Mouse (Mus musculus) hindbrain, postnatal 0 days (tissue): ENCODE measurements around the gene Cfap45. TPM values are rescaled to one million over a fixed set of nuclear protein-coding genes. Genes with fewer than 3 reads are reported as not detected.

Source experiments
- ATAC-seq: fragments of 200-750 bp; cut with Nextera tagmentation; 2 replicates; pipeline ENCODE4 v1.8.0; 2017; ENCODE audit warnings: mild to moderate bottlenecking, moderate TSS enrichment, moderate library complexity
- DNase-seq: peaks from one replicate; pipeline ENCODE4 v3.0.0-alpha.2; 2015; ENCODE audit warnings: low spot score
- H3K27ac ChIP-seq: fragments of 300-500 bp; sonication (generic); 2 replicates; pipeline ENCODE4 v1.5.1; 2014; ENCODE audit warnings: mild to moderate bottlenecking
- H3K27me3 ChIP-seq: fragments of 300-500 bp; sonication (generic); 2 replicates; pipeline ENCODE4 v1.6.1; 2014; ENCODE audit warnings: low read length, mixed read lengths; ENCODE audit not compliant: insufficient read depth
- H3K36me3 ChIP-seq: fragments of 300-500 bp; sonication (generic); 2 replicates; pipeline ENCODE4 v1.6.1; 2014; ENCODE audit warnings: low read length, mixed read lengths; ENCODE audit not compliant: insufficient read depth
- H3K4me1 ChIP-seq: fragments of 300-500 bp; sonication (generic); 2 replicates; pipeline ENCODE4 v1.6.1; 2014; ENCODE audit warnings: antibody characterized with exemption, low read length, mixed read lengths; ENCODE audit not compliant: insufficient read depth
- H3K4me2 ChIP-seq: fragments of 300-500 bp; sonication (generic); 2 replicates; pipeline ENCODE4 v1.6.1; 2014; ENCODE audit warnings: low read depth, mild to moderate bottlenecking, low read length, moderate library complexity, mixed read lengths
- H3K4me3 ChIP-seq: fragments of 300-500 bp; sonication (generic); 2 replicates; pipeline ENCODE4 v1.5.1; 2014; ENCODE audit warnings: low read length
- H3K9ac ChIP-seq: fragments of 300-500 bp; sonication (generic); replicated peaks from 2 replicates; pipeline ENCODE4 v1.6.1; 2014; ENCODE audit warnings: mild to moderate bottlenecking, low read length, moderate library complexity, mixed read lengths
- H3K9me3 ChIP-seq: fragments of 300-500 bp; sonication (generic); 2 replicates; pipeline ENCODE4 v1.6.1; 2016; ENCODE audit warnings: low read length, mixed read lengths
- CTCF ChIP-seq: IDR thresholded peaks from 2 replicates; pipeline ENCODE4 v1.5.1; 2016; ENCODE audit warnings: antibody characterized with exemption, control low read depth, low read depth
- WGBS: fragments of 180-500 bp; shearing (Covaris S2); extraction: QIAGEN DNeasy Blood & Tissue Kit; methylation state at CpG from one replicate; pipeline ENCODE4 v1.1.7; 2014; 5-methylcytosine and 5-hydroxymethylcytosine counted together
- polyA plus RNA-seq: library from polyadenylated mRNA; unstranded; fragments of >200 nt; fragmentation: Nextera tagmentation; extraction: Ambion mirVana; gene quantifications from 2 replicates; pipeline ENCODE4 v1.2.1, GENCODE M21; 2015
- total RNA-seq: library from RNA; depleted of rRNA; stranded (reverse); fragments of >200 nt; gene quantifications from 2 replicates; pipeline ENCODE4 v1.2.3, GENCODE M21; 2014

Gene Cfap45
- total and polyA plus RNA-seq, 2 experiments from 2014 or later = 1.2 to 3.7 TPM

GRCm38 (mm10) chr1:172507701-172508100 is 12.9 kb upstream of the Cfap45 start:
- Histone ChIP-seq H3K4me2 (no peak overlapping the region), H3K9ac (no peak overlapping the region), H3K36me3 (no peaks in the 10 kb centered on the region; the same call in 1 of the 2 replicates), H3K4me1 (peaks cover 6% of the 10 kb centered on the region; the same call in 1 of the 2 replicates), H3K4me3 (no peak overlapping the region), H3K27ac (no peak overlapping the region), H3K27me3 (no peaks in the 10 kb centered on the region), H3K9me3 (no peaks in the 10 kb centered on the region)
- ATAC-seq (no peak), DNase-seq (no peak)
- WGBS = 90% methylated on average over 3 of the region's 3 CpGs
- TF ChIP-seq CTCF = no peak

DNA sequence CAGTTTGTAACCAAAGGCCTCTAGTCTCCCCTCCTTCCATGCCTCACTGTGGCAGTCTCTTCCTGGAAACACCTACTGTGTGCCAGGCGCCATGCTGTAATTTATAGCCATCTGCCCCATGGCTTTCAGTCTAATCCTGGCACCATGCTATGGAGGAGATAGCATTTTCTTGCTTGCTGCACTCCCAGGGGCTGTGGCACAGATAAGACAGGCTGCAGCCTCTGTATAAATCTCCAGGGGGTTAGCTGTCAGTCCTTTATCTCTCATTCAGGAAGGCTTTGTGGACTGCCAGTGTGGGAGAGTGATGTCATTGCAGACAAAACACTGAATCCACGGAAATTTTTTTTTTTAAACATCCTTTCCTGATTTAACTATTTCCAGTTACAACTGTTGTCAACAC is 12.4 kb upstream of the Cfap45 start:
- no peak overlapping the region for H3K4me3 ChIP-seq
- WGBS = 48% methylated on average over 2 of the region's 2 CpGs
- ATAC-seq (no peak), DNase-seq (no peak)
- H3K4me1 ChIP-seq = peaks cover 4% of the 10 kb centered on the region
- H3K27me3 ChIP-seq = no peaks in the 10 kb centered on the region
- H3K27ac ChIP-seq = no peak overlapping the region
- no peaks in the 10 kb centered on the region for H3K9me3 ChIP-seq
- H3K4me2 ChIP-seq = no peak overlapping the region
- H3K9ac ChIP-seq = no peak overlapping the region
- no peaks in the 10 kb centered on the region; the same call in 1 of the 2 replicates for H3K36me3 ChIP-seq
- no peak for TF ChIP-seq CTCF

GRCm38 (mm10) chr1:172509235-172509634 is 11.4 kb upstream of the Cfap45 start:
- Histone ChIP-seq H3K9ac (no peak overlapping the region), H3K4me3 (no peak overlapping the region), H3K27me3 (no peaks in the 10 kb centered on the region), H3K36me3 (no peaks in the 10 kb centered on the region; the same call in 1 of the 2 replicates), H3K27ac (no peak overlapping the region), H3K9me3 (no peaks in the 10 kb centered on the region), H3K4me1 (no peaks in the 10 kb centered on the region; the same call in none of the 2 replicates), H3K4me2 (no peak overlapping the region)
- WGBS = 75% methylated on average over 5 of the region's 5 CpGs
- TF ChIP-seq CTCF = no peak
- no peak for DNase-seq
- no peak for ATAC-seq

DNA sequence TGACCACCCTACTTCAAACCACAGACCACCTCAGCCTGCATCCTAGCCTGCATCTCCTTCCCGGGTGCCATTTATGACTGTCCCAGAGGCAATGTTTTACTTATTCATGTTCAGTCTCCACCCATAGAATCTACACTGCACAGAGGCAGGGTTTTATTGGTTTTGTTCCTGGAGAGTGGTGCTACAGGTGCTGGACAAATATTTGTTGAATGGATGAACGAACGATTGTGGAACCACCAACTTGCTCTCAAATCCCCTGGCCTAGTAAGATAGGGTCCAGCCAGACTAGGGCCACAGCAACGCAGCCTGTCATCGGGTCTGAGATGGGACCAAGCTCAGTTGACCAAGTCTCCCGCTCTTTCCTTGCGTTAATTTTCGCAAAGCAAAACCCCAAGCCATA is 10.6 kb upstream of the Cfap45 start:
- H3K4me2 ChIP-seq = no peak overlapping the region
- H3K4me3 ChIP-seq = no peak overlapping the region

GRCm38 (mm10) chr1:172510421-172510972 is 10.1 kb upstream of the Cfap45 start:
- Histone ChIP-seq H3K27ac (no peak overlapping the region), H3K9me3 (no peaks in the 10 kb centered on the region), H3K4me3 (no peak overlapping the region), H3K36me3 (no peaks in the 10 kb centered on the region; the same call in 1 of the 2 replicates), H3K4me1 (no peaks in the 10 kb centered on the region; the same call in none of the 2 replicates), H3K4me2 (no peak overlapping the region), H3K9ac (no peak overlapping the region), H3K27me3 (no peaks in the 10 kb centered on the region)
- WGBS = 30% methylated on average over 13 of the region's 13 CpGs
- DNase-seq (no peak), ATAC-seq (0 out of 2 replicates have a peak, but pooled peaks have one; percentile 8)
- no peak for TF ChIP-seq CTCF

More for the DNA sequence above, 10.6 kb upstream of the Cfap45 start:
- Histone ChIP-seq H3K9ac (no peak overlapping the region), H3K36me3 (no peaks in the 10 kb centered on the region; the same call in 1 of the 2 replicates), H3K4me1 (no peaks in the 10 kb centered on the region; the same call in none of the 2 replicates), H3K27ac (no peak overlapping the region), H3K27me3 (no peaks in the 10 kb centered on the region), H3K9me3 (no peaks in the 10 kb centered on the region)
- ATAC-seq (no peak), DNase-seq (no peak)
- TF ChIP-seq CTCF = no peak
- WGBS = 51% methylated on average over 8 of the region's 8 CpGs

- H3K4me1 ChIP-seq = no peaks in the 10 kb centered on the region; the same call in none of the 2 replicates
- H3K27me3 ChIP-seq = no peaks in the 10 kb centered on the region
- H3K9me3 ChIP-seq = no peaks in the 10 kb centered on the region
- ATAC-seq (peak; percentile 31; the same call in 1 of the 2 replicates), DNase-seq (no peak)
- peak overlapping the region; percentile 13; the same call in 1 of the 2 replicates for H3K27ac ChIP-seq
- H3K4me2 ChIP-seq = no peak overlapping the region
- TF ChIP-seq CTCF = peak; percentile 16; the same call in 1 of the 2 replicates
- no peak overlapping the region for H3K9ac ChIP-seq
- WGBS = 37% methylated on average over 13 of the region's 13 CpGs
- no peaks in the 10 kb centered on the region; the same call in 1 of the 2 replicates for H3K36me3 ChIP-seq
- H3K4me3 ChIP-seq = no peak overlapping the region
Observed at GRCm38 (mm10) chr1:172512962-172513361, 7.6 kb upstream of the Cfap45 start.
